Mouse (Mus musculus): ENCODE measurements around the gene 1110002E22Rik.

Gene 1110002E22Rik

DNA sequence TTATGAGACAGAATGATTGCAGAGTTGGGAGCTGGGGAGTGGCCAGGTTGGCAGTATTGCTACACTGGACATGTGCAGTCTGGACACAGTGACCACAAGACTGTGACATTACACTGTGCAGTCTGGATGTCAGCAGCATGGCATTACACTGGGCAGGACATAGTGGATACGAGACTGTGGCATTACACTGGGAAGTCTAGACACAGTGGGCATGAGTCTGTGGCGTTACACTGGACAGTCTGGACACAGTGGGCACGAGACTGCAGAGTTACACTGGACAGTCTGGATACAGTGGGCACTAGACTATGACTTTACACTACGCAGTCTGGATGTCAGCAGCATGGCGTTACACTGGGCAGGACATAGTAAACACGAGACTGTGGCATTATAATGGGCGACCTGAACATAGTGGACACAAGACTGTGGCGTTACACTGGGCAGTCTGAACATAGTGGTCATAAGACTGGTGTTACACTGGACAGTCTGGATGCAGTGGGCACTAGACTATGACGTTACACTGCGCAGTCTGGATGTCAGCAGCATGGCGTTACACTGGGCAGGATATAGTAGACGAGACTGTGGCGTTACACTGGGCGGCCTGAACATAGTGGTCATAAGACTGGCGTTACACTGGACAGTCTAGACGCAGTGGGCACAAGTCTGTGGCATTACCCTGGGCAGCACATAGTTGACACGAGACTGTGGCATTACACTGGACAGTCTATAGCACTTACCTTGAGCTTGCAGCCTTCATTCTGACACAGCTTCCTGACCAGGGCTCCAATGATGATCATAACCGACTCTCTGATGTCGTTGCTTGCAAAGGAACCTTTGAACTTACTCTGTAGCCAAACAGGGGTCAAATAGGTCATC, 46.3 kb downstream of the 1110002E22Rik start:
- no peak for DNase-seq

DNA sequence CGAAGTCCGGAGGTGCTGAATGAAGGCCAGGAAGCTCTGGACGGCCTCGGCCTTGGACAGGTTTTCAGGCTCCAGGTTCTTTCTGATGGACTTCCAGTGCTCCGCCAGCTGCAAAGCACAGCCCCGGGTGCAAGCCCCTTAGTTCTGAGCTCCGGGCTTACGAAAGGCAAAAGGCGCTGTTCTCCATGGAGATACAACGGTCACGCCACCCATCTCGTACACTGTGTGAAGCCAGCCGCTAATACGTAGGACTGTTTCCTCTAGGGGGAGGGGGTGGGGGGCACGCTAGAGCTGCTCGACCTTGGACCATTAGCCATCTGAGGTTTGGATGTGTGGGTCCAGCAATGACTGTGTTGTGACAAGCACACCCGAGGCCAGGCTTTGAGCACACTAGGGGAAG, 49.3 kb downstream of the 1110002E22Rik start:
- DNase-seq, result no peak

DNA sequence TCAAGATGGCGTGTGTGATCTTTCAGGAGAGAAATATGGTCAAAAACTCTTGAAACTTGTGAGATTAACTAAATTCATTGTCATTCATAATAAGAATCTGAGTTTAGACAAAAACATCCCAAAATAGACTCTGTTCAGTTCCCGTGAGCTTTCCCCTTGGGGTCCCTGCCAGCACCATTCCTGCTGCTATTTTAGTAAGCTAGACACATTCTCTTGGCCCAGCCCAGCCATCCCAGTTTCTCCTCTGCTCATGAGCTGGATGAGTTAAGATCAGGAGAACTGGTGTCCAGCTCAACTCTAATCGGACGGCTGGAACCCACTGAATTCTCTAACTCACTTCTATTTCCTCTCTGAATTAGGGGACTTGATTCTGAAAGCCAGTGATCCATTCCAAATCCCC, 52.0 kb downstream of the 1110002E22Rik start:
- no peak for DNase-seq

DNA sequence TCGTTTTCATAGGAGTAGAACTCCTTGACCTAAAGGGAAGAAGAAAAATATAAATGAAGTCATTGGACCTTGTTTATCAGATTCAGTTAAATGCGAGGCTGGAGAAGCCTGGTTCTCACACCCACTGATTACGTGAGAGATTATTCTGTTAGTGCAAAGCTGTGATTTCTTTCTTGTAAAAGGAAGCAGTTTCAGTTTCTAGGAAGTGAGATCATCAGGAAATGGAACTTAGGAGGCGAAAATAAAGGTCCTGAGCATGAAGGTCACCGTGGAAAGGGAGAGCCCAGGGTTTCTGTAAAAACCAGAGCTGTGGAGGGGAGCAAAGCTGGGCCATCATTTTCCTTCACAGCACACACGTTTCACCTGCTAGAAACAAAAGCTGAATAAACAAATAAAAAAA, 53.5 kb downstream of the 1110002E22Rik start:
- no peak for DNase-seq

DNA sequence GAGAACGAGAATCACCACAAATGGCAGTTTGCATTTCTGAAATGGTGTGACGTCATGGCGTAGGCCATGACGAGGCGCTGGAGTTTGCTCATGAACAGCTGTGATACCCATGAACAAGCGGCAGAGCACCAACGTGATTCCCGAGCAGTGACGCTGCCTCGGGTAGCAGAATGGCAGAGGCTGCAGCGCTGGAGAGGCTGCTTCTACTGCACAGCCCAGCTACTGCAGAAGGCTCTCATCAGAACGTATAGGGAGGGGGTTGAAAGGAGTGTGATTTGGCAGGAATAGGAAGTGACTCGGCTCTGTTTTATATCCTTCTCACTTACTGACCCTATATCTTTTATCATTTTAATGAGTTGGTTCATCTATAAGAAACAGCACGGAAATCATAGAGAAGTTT, 54.0 kb downstream of the 1110002E22Rik start:
- no peak for DNase-seq

DNA sequence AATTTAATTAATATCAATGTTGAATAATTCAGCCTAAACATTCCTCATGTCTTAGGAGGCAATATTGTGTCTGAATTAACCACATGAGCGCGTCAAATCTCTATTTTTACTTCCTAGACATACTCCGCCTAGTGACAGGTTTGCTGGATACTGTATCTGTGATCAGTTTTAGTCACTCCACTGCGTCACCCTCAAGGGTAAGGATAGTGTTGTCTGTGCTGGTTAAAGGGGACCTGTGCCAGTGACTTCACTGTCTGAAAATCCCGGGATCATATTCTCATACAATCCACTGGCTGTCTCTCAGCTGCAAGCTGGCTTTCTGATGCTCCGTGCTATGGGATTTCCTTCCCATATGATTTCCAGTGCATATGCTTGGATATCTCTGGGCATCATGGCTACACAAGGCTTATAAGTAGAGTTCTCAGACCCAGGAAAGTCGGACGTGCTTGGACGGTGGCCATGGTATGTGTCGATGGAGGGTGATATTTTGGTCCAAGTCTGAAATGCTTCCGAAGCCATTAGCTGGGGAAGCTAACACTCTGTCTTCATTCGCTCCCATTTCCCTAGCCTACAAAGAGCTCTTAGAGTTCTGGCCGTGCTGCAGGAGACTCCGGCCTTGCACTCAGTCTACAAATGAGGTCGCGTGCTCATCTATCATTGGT, 54.7 kb downstream of the 1110002E22Rik start:
- DNase-seq, result no peak

DNA sequence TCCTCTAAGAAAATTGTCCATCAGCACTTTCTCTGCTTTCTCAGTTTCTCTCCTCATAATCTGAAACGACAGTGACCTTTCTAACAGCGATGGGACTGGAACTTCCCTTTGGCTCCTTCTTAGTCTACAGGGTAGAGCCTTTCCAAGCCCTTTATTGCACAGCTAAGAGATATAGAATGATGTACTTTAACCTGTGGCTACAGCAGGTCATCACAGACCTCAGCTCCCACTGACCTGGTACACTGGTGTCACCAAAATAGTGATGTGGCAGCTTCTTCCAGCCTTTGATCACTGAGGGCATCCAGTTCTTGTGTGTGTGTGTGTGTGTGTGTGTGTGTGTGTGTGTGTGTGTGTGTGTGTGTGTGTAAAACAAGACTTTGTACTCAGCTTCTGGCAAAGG, 56.6 kb downstream of the 1110002E22Rik start:
- DNase-seq, result no peak

DNA sequence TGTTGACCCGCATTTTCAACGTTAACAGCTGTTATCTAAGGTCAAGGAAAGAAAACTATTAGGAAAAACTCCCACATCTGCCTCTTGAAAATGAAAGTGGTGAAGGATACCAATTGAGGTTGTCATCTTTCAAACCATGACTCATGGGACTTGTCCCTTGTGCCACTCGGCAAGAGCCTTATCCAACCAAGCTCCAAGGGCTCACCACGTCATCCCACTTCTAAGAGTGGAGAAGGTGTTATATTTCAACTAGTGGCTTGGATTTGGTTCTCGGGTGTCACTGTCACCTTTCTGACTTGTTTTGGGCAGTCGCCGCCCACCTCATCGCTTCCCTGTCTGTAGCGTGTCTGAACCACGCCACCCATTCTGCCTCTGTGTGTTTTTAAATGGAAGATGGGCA, 59.0 kb downstream of the 1110002E22Rik start:
- no peak for DNase-seq

DNA sequence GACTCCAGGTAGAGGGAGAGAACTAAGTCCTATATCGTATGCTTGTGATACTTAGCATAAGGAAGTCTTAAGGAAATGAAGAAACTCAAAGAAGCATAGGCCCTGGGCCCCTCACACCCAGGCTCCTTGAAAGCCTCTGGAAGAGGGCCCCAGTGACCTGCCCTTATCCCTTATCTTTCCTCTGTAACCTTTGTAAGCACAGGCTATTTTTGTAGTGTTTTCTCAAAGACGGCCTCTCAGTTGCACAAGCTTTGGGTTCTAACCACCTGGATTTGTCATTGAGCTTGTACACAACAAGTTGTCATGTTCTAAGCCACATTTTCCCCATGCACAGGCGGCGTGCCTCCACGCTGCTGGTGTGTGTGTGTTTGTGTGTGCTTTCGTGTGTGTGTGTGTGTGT, 64.3 kb downstream of the 1110002E22Rik start:
- no peak for DNase-seq

DNA sequence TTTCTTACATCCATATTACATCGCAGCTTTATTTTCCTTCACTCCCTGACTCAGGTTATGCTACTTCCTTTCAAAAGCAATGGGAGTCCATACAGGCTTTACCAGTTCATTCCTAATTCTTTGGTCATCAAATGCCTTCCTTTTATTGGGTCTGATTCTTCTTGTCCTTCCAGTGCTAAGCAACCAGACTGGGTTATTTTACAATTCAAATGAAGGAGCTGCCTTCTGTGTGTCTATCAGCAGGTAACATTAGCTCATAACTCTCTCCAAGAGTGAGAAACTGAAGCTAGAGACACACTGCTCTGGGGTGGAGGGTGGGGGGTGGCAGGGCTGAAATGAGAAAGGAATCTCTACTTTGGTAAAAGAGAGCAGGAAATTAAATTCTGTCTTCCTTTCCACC, 65.8 kb downstream of the 1110002E22Rik start:
- DNase-seq, result no peak

Measured in thymus, adult 18-20 months (tissue).